Mouse (Mus musculus) heart, adult 2 months (tissue): ENCODE data around the gene Arhgef26.

Source experiments
- CTCF ChIP-seq: fragments of 200-600 bp; IDR thresholded peaks from 2 replicates; pipeline ENCODE4 v1.8.1; 2022; ENCODE audit warnings: antibody characterized with exemption, mild to moderate bottlenecking, moderate library complexity
- POLR2A ChIP-seq: fragments of 200-500 bp; IDR thresholded peaks from 2 replicates; pipeline ENCODE4 v1.6.1; 2011; ENCODE audit warnings: mild to moderate bottlenecking, low read depth, low read length, control low read depth; ENCODE audit not compliant: insufficient read depth

- TF ChIP-seq CTCF, result no peak
- TF ChIP-seq POLR2A, result no peak
Observed at GRCm38 (mm10) chr3:62374346-62374745, 36.2 kb downstream of the Arhgef26 start.
